25 mouse cellular contexts compared by ENCODE assay signal in the genomic region with DNA sequence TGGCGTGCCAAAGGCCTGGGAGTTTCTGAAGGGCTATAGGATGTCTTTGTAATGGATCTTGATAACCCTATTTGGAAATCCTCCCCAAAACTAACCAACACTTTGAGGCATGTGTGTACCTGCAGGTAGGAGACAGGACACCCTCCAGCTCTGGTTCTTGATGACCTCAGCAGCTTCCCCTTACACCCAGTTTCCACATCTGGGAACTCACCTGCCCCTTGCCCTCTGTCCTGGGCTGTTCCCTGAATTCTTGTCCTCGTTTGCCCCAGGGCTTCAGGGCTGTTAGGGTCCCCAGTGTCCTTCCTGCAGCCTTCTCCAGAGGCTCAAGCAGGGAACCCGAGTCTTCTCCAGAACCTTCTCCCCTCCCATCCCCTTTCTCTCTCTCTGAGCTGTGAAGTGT. TPM values are rescaled to one million over a fixed set of nuclear protein-coding genes. Genes with fewer than 3 reads are reported as not detected.
DNase-seq lines count a peak whose midpoint lies in the region; ATAC-seq and TF ChIP-seq lines count a peak whose summit lies in the region.
"Had no signal": no experiment of that assay in that cellular context is flagged by ENCODE, and none has a peak within 500 bp of the region (broad histone marks: within the 10 kb centered on the region; RNA-seq: fewer than 3 reads in every experiment).

No protein-coding gene starts in this region.

- H3K4me1 ChIP-seq in kidney, embryonic 16.5 days (ENCODE audit: insufficient read depth, low read length) = peaks cover 3% of the 10 kb centered on the region; the same call in 1 of the 2 replicates
- H3K4me1 ChIP-seq in liver, postnatal 0 days (ENCODE audit: insufficient read depth) = peaks cover 12% of the 10 kb centered on the region
- H3K4me1 ChIP-seq in liver, embryonic 12.5 days = peaks cover 10% of the 10 kb centered on the region
- H3K4me1 ChIP-seq in stomach, postnatal 0 days (replicated peaks; ENCODE audit: control insufficient read depth, insufficient read depth) = no peaks in the 10 kb centered on the region
- H3K4me1 ChIP-seq: embryonic facial prominence, embryonic 15.5 days; forebrain, embryonic 15.5 days had no signal

- TF ChIP-seq EP300 in liver, postnatal 0 days (IDR thresholded peaks at IDR 0.05; ENCODE audit: low read depth) = no peak
- TF ChIP-seq EP300 in stomach, postnatal 0 days (optimal IDR thresholded peaks at IDR 0.05) = no peak

- no peak overlapping the region for H3K4me2 ChIP-seq in kidney, embryonic 16.5 days (replicated peaks; ENCODE audit: low read depth, low read length)
- no peak overlapping the region for H3K4me2 ChIP-seq in liver, postnatal 0 days (ENCODE audit: low read depth, low read length)
- no peak overlapping the region for H3K4me2 ChIP-seq in liver, embryonic 12.5 days
- H3K4me2 ChIP-seq in stomach, postnatal 0 days (replicated peaks; ENCODE audit: low read depth) = no peak overlapping the region
- H3K4me2 ChIP-seq: embryonic facial prominence, embryonic 15.5 days; forebrain, embryonic 15.5 days; heart, embryonic 13.5 days had no signal

- TF ChIP-seq CTCF in liver, postnatal 0 days (IDR thresholded peaks at IDR 0.05; ENCODE audit: low read depth) = no peak
- TF ChIP-seq CTCF in stomach, postnatal 0 days (IDR thresholded peaks at IDR 0.05; ENCODE audit: low read depth) = no peak

- no peak overlapping the region for H3K4me3 ChIP-seq in kidney, embryonic 16.5 days (ENCODE audit: low read length)
- H3K4me3 ChIP-seq in liver, postnatal 0 days (ENCODE audit: low read depth, low read length) = no peak overlapping the region
- H3K4me3 ChIP-seq in liver, embryonic 12.5 days = no peak overlapping the region
- no peak overlapping the region for H3K4me3 ChIP-seq in stomach, postnatal 0 days (ENCODE audit: low read depth, low read length)
- H3K4me3 ChIP-seq: embryonic facial prominence, embryonic 15.5 days; erythroblast, embryonic 14.5 days; forebrain, embryonic 10.5 days; forebrain, embryonic 15.5 days; heart, embryonic 13.5 days had no signal

- no peak overlapping the region for H3K9ac ChIP-seq in kidney, embryonic 16.5 days (replicated peaks; ENCODE audit: low read length)
- no peak overlapping the region for H3K9ac ChIP-seq in liver, postnatal 0 days (replicated peaks)
- H3K9ac ChIP-seq in liver, embryonic 12.5 days = no peak overlapping the region
- no peak overlapping the region for H3K9ac ChIP-seq in stomach, postnatal 0 days (ENCODE audit: low read length)
- H3K9ac ChIP-seq: embryonic facial prominence, embryonic 15.5 days; forebrain, embryonic 15.5 days; heart, embryonic 13.5 days had no signal

- no peaks in the 10 kb centered on the region for H3K9me3 ChIP-seq in kidney, embryonic 16.5 days (ENCODE audit: low read length)
- no peaks in the 10 kb centered on the region for H3K9me3 ChIP-seq in liver, postnatal 0 days (ENCODE audit: low read length)
- H3K9me3 ChIP-seq in liver, embryonic 12.5 days (replicated peaks) = no peaks in the 10 kb centered on the region
- no peaks in the 10 kb centered on the region for H3K9me3 ChIP-seq in stomach, postnatal 0 days (ENCODE audit: control insufficient read depth, low read length)
- H3K9me3 ChIP-seq: embryonic facial prominence, embryonic 15.5 days; forebrain, embryonic 10.5 days; forebrain, embryonic 15.5 days; heart, embryonic 13.5 days had no signal

- H3K36me3 ChIP-seq in kidney, embryonic 16.5 days (ENCODE audit: insufficient read depth, low read length) = no peaks in the 10 kb centered on the region
- H3K36me3 ChIP-seq in liver, postnatal 0 days (replicated peaks; ENCODE audit: insufficient read depth, low read length) = no peaks in the 10 kb centered on the region
- no peaks in the 10 kb centered on the region for H3K36me3 ChIP-seq in liver, embryonic 12.5 days
- no peaks in the 10 kb centered on the region for H3K36me3 ChIP-seq in stomach, postnatal 0 days (ENCODE audit: control insufficient read depth, insufficient read depth, low read length)
- H3K36me3 ChIP-seq: embryonic facial prominence, embryonic 15.5 days; forebrain, embryonic 10.5 days; forebrain, embryonic 15.5 days; heart, embryonic 13.5 days had no signal

- WGBS in kidney, embryonic 16.5 days = 61% methylated on average over 3 of the region's 3 CpGs
- WGBS in liver, postnatal 0 days (ENCODE audit: insufficient replicate concordance) = 54% methylated on average over 3 of the region's 3 CpGs
- WGBS in liver, embryonic 12.5 days (ENCODE audit: insufficient replicate concordance) = 50% methylated on average over 3 of the region's 3 CpGs
- 61% methylated on average over 3 of the region's 3 CpGs for WGBS in stomach, postnatal 0 days

- no peak for ATAC-seq in kidney, embryonic 16.5 days (ENCODE audit: low FRiP score, low TSS enrichment)
- ATAC-seq in liver, postnatal 0 days = peak; percentile 58
- ATAC-seq in liver, embryonic 12.5 days = no peak
- ATAC-seq in stomach, postnatal 0 days (ENCODE audit: low FRiP score, low TSS enrichment) = no peak
- ATAC-seq: activated CD4-positive, CD25-positive, alpha-beta regulatory T cell, adult 4 months; forebrain, embryonic 15.5 days; Patski had no signal

- DNase-seq in kidney, adult 18-20 months = peak; percentile 25
- peak; percentile 36 for DNase-seq in liver, postnatal 0 days
- peak; percentile 34 for DNase-seq in kidney, postnatal 14 days
- no peak for DNase-seq in stomach, postnatal 0 days (ENCODE audit: low spot score)
- no peak for DNase-seq in cerebellum, adult 18-20 months
- DNase-seq: adrenal gland, postnatal 25 days; cerebellum, adult 2 months; cerebellum, postnatal 10 days; embryo, embryonic 11 days; gastrocnemius, postnatal 36 days; heart, adult 11 months; heart, postnatal 36 days had no signal

- no peak overlapping the region for H3K27ac ChIP-seq in kidney, embryonic 16.5 days (ENCODE audit: low read length)
- peak overlapping the region; percentile 82 for H3K27ac ChIP-seq in liver, postnatal 0 days (ENCODE audit: low read depth)
- no peak overlapping the region for H3K27ac ChIP-seq in liver, embryonic 12.5 days
- 0 out of 2 replicates have a peak overlapping the region, but pooled peaks have one; percentile 30 for H3K27ac ChIP-seq in stomach, postnatal 0 days (replicated peaks)
- H3K27ac ChIP-seq: embryonic facial prominence, embryonic 15.5 days; forebrain, embryonic 10.5 days; forebrain, embryonic 15.5 days; heart, embryonic 13.5 days had no signal

- H3K27me3 ChIP-seq in kidney, embryonic 16.5 days (ENCODE audit: insufficient read depth, low read length) = no peaks in the 10 kb centered on the region
- H3K27me3 ChIP-seq in liver, postnatal 0 days (ENCODE audit: insufficient read depth, low read length) = no peaks in the 10 kb centered on the region
- H3K27me3 ChIP-seq in liver, embryonic 12.5 days (replicated peaks) = peaks cover 40% of the 10 kb centered on the region
- no peaks in the 10 kb centered on the region for H3K27me3 ChIP-seq in stomach, postnatal 0 days (ENCODE audit: control insufficient read depth, insufficient read depth, low read length)
- H3K27me3 ChIP-seq: CH12.LX; embryonic facial prominence, embryonic 15.5 days; forebrain, embryonic 15.5 days; Patski had no signal

RNA-seq across cellular contexts. Expression of a gene that starts 3.4 kb away (rescaled TPM):
- polyA plus RNA-seq in kidney, embryonic 16.5 days (2015; fragmentation: Nextera tagmentation; extraction: Ambion mirVana) = 0.47 and 0.68 TPM in 2 replicates
- 6.0 and 10.3 TPM in 2 replicates for polyA plus RNA-seq in liver, postnatal 0 days (2015; fragmentation: Nextera tagmentation; extraction: Ambion mirVana)
- polyA plus RNA-seq in liver, embryonic 12.5 days (2016; fragmentation: Nextera tagmentation; extraction: Ambion mirVana) = not detected in 2 replicates
- polyA plus RNA-seq in stomach, postnatal 0 days (2015; fragmentation: Nextera tagmentation; extraction: Ambion mirVana) = 0.87 and 0.93 TPM in 2 replicates
- polyA plus RNA-seq: activated CD4-positive, CD25-positive, alpha-beta regulatory T cell, adult 4 months; embryonic facial prominence, embryonic 11.5 days; erythroblast, embryonic 14.5 days; forebrain, embryonic 10.5 days; forebrain, embryonic 15.5 days; heart, embryonic 13.5 days; heart, postnatal 0 days; hindbrain, embryonic 11.5 days; Patski had no signal

RNA-seq across cellular contexts. Expression of a gene that starts 10.6 kb away (rescaled TPM):
- 54.7 and 57.3 TPM in 2 replicates for polyA plus RNA-seq in kidney, embryonic 16.5 days (2015; fragmentation: Nextera tagmentation; extraction: Ambion mirVana)
- polyA plus RNA-seq in liver, postnatal 0 days (2015; fragmentation: Nextera tagmentation; extraction: Ambion mirVana) = 35.8 and 35.9 TPM in 2 replicates
- polyA plus RNA-seq in liver, embryonic 12.5 days (2016; fragmentation: Nextera tagmentation; extraction: Ambion mirVana) = 28.4 and 30.0 TPM in 2 replicates
- 67.9 and 68.8 TPM in 2 replicates for polyA plus RNA-seq in stomach, postnatal 0 days (2015; fragmentation: Nextera tagmentation; extraction: Ambion mirVana)

RNA-seq across cellular contexts. Expression of a gene that starts 50.1 kb away (rescaled TPM):
- 32.8 and 34.1 TPM in 2 replicates for polyA plus RNA-seq in kidney, embryonic 16.5 days (2015; fragmentation: Nextera tagmentation; extraction: Ambion mirVana)
- 17.4 and 18.1 TPM in 2 replicates for polyA plus RNA-seq in liver, postnatal 0 days (2015; fragmentation: Nextera tagmentation; extraction: Ambion mirVana)
- polyA plus RNA-seq in liver, embryonic 12.5 days (2016; fragmentation: Nextera tagmentation; extraction: Ambion mirVana) = 9.2 and 10.4 TPM in 2 replicates
- polyA plus RNA-seq in stomach, postnatal 0 days (2015; fragmentation: Nextera tagmentation; extraction: Ambion mirVana) = 32.7 and 33.0 TPM in 2 replicates

RNA-seq across cellular contexts. Expression of a gene that starts 50.2 kb away (rescaled TPM):
- polyA plus RNA-seq in kidney, embryonic 16.5 days (2015; fragmentation: Nextera tagmentation; extraction: Ambion mirVana) = 96.2 and 108 TPM in 2 replicates
- polyA plus RNA-seq in liver, postnatal 0 days (2015; fragmentation: Nextera tagmentation; extraction: Ambion mirVana) = 15.0 and 15.9 TPM in 2 replicates
- polyA plus RNA-seq in liver, embryonic 12.5 days (2016; fragmentation: Nextera tagmentation; extraction: Ambion mirVana) = 19.7 and 21.7 TPM in 2 replicates
- polyA plus RNA-seq in stomach, postnatal 0 days (2015; fragmentation: Nextera tagmentation; extraction: Ambion mirVana) = 28.1 and 29.3 TPM in 2 replicates

Comparison
In these comparisons a context has a peak if more than half of its experiments do, and no peak if none do; other contexts are left out.
1. H3K27ac ChIP-seq: peak in liver, postnatal 0 days (single experiment) and stomach, postnatal 0 days (single experiment); none in kidney, embryonic 16.5 days (single experiment) and liver, embryonic 12.5 days (single experiment).
2. DNase-seq: peak in kidney, adult 18-20 months (single experiment), liver, postnatal 0 days (single experiment) and kidney, postnatal 14 days (single experiment); none in stomach, postnatal 0 days (single experiment) and cerebellum, adult 18-20 months (0 of 2).